Mouse (Mus musculus): ENCODE results near the gene Gm17657. TPM values are rescaled to one million over a fixed set of nuclear protein-coding genes. Genes with fewer than 3 reads are reported as not detected.
"Not testable (repeated sequence)": the region's sequence is repeated elsewhere in the genome, so short reads cannot be mapped to it uniquely, and the experiment has no call there.

The Gm17657 gene
- polyA plus RNA-seq, 1 experiment from 2014 or later, result not detected

- no peak for DNase-seq (ENCODE audit: low spot score)
- no peaks in the 10 kb centered on the region for H3K4me1 ChIP-seq (replicated peaks; ENCODE audit: control insufficient read depth, insufficient read depth, low read length)
- 77% methylated on average over 17 of the region's 17 CpGs for WGBS
- H3K36me3 ChIP-seq (ENCODE audit: control insufficient read depth, insufficient read depth, low read length), result no peaks in the 10 kb centered on the region
- no peak overlapping the region for H3K9ac ChIP-seq (ENCODE audit: low read length)
- ATAC-seq (replicated peaks; ENCODE audit: low FRiP score), result no peak
- no peaks in the 10 kb centered on the region for H3K9me3 ChIP-seq (ENCODE audit: control insufficient read depth, low read length)
- H3K27ac ChIP-seq (ENCODE audit: low read depth, low read length), result no peak overlapping the region
- H3K4me3 ChIP-seq (ENCODE audit: low read depth, low read length), result no peak overlapping the region
- H3K4me2 ChIP-seq (ENCODE audit: low read depth, low read length, severe bottlenecking), result no peak overlapping the region
- H3K27me3 ChIP-seq (ENCODE audit: control insufficient read depth, insufficient read depth, low read length), result no peaks in the 10 kb centered on the region
Measured at GRCm38 (mm10) chr17:29500802-29501469, 48.5 kb downstream of the Gm17657 start.

- 76% methylated on average over 7 of the region's 7 CpGs for WGBS
- 0 out of 2 replicates have a peak overlapping the region, but pooled peaks have one; percentile 41 for H3K27ac ChIP-seq (ENCODE audit: low read depth, low read length)
Measured at GRCm38 (mm10) chr17:29500243-29500740, 49.1 kb downstream of the Gm17657 start.

DNA sequence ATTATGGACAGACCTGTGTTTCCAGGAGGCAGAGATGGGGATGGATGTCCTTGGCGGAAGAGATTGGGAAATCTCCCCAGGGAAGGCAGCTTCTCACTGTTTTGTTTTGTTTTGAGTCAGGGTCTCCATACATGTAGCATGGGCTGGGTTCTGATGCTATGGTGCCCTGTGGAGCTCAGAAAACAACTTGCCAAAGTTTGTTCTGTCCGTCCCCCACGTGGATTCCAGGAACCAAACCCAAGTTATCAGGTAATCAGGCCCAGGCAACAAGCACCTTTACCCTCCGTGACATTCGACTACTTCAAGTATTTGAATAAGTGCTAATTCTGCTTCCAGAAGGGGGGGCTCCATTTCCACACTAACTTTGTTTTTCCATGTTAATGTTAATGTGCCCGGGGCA, 49.9 kb downstream of the Gm17657 start:
- no peak overlapping the region for H3K4me3 ChIP-seq (ENCODE audit: low read depth, low read length)
- no peak overlapping the region for H3K4me2 ChIP-seq (ENCODE audit: low read depth, low read length, severe bottlenecking)
- H3K9ac ChIP-seq (ENCODE audit: low read length), result no peak overlapping the region
- peaks cover 2% of the 10 kb centered on the region for H3K4me1 ChIP-seq (replicated peaks; ENCODE audit: control insufficient read depth, insufficient read depth, low read length)
- no peak overlapping the region for H3K27ac ChIP-seq (ENCODE audit: low read depth, low read length)
- H3K27me3 ChIP-seq (ENCODE audit: control insufficient read depth, insufficient read depth, low read length), result no peaks in the 10 kb centered on the region
- WGBS, result 86% methylated on average over 6 of the region's 6 CpGs
- no peaks in the 10 kb centered on the region for H3K9me3 ChIP-seq (ENCODE audit: control insufficient read depth, low read length)
- no peak for DNase-seq (ENCODE audit: low spot score)
- ATAC-seq (replicated peaks; ENCODE audit: low FRiP score), result no peak
- no peaks in the 10 kb centered on the region; the same call in 1 of the 2 replicates for H3K36me3 ChIP-seq (ENCODE audit: control insufficient read depth, insufficient read depth, low read length)

More at GRCm38 (mm10) chr17:29500243-29500740, 49.1 kb downstream of the Gm17657 start:
- ATAC-seq (replicated peaks; ENCODE audit: low FRiP score) (no peak), DNase-seq (ENCODE audit: low spot score) (no peak)
- Histone ChIP-seq H3K36me3 (ENCODE audit: control insufficient read depth, insufficient read depth, low read length) (no peaks in the 10 kb centered on the region), H3K4me3 (ENCODE audit: low read depth, low read length) (no peak overlapping the region), H3K4me2 (ENCODE audit: low read depth, low read length, severe bottlenecking) (no peak overlapping the region), H3K9me3 (ENCODE audit: control insufficient read depth, low read length) (no peaks in the 10 kb centered on the region), H3K9ac (ENCODE audit: low read length) (no peak overlapping the region), H3K27me3 (ENCODE audit: control insufficient read depth, insufficient read depth, low read length) (no peaks in the 10 kb centered on the region), H3K4me1 (replicated peaks; ENCODE audit: control insufficient read depth, insufficient read depth, low read length) (no peaks in the 10 kb centered on the region)

DNA sequence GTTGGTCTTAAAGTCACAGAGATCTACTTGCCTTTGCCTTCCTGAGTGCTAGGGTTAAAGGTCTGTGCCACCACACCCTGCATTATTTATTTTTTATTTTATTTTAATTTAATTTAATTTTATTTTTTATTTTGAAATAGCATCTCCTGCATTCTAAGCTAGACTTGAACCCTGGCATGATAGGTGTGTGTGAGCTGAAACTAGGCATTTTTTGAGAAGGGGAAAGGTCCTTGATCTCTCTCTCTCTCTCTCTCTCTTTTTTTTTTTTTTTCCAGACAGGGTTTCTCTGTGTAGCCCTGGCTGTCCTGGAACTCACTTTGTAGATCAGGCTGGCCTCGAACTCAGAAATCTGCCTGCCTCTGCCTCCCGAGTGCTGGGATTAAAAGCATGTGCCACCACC, 50.5 kb downstream of the Gm17657 start:
- not testable (repeated sequence) for DNase-seq (ENCODE audit: low spot score); H3K27me3 ChIP-seq (ENCODE audit: control insufficient read depth, insufficient read depth, low read length); H3K27ac ChIP-seq (ENCODE audit: low read depth, low read length); H3K9ac ChIP-seq (ENCODE audit: low read length); H3K36me3 ChIP-seq (ENCODE audit: control insufficient read depth, insufficient read depth, low read length); H3K9me3 ChIP-seq (ENCODE audit: control insufficient read depth, low read length); H3K4me3 ChIP-seq (ENCODE audit: low read depth, low read length); H3K4me1 ChIP-seq (replicated peaks; ENCODE audit: control insufficient read depth, insufficient read depth, low read length); H3K4me2 ChIP-seq (ENCODE audit: low read depth, low read length, severe bottlenecking); ATAC-seq (replicated peaks; ENCODE audit: low FRiP score)
- WGBS, result 59% methylated on average over 2 of the region's 2 CpGs

DNA sequence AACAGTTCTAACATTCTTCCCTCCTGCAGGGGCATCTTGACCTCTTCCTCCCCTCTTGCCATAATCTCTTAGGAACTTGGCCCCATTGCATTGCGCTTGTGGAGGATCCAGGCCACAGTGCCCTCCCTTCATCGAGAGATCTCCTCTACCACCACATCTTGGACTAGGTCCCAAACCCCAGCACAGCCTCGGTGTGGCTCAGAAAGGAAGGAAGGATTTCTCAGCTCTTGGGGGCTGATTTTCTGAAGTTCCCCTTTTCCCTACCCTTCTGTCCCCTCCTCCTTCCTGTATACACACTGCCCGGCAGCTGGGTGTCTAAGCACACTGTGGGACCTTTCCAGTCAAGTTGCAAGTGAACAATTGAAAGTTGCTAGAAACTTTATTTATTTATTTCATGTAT, 51.4 kb downstream of the Gm17657 start:
- no peak overlapping the region for H3K9ac ChIP-seq (ENCODE audit: low read length)
- no peaks in the 10 kb centered on the region for H3K27me3 ChIP-seq (ENCODE audit: control insufficient read depth, insufficient read depth, low read length)
- H3K4me1 ChIP-seq (replicated peaks; ENCODE audit: control insufficient read depth, insufficient read depth, low read length), result peaks cover 2% of the 10 kb centered on the region
- H3K36me3 ChIP-seq (ENCODE audit: control insufficient read depth, insufficient read depth, low read length), result peaks cover 5% of the 10 kb centered on the region; the same call in 1 of the 2 replicates
- no peak overlapping the region for H3K4me3 ChIP-seq (ENCODE audit: low read depth, low read length)
- ATAC-seq (replicated peaks; ENCODE audit: low FRiP score) (no peak), DNase-seq (ENCODE audit: low spot score) (no peak)
- H3K9me3 ChIP-seq (ENCODE audit: control insufficient read depth, low read length), result no peaks in the 10 kb centered on the region
- WGBS, result 77% methylated on average over 4 of the region's 4 CpGs
- H3K4me2 ChIP-seq (ENCODE audit: low read depth, low read length, severe bottlenecking), result no peak overlapping the region
- H3K27ac ChIP-seq (ENCODE audit: low read depth, low read length), result no peak overlapping the region

GRCm38 (mm10) chr17:29497481-29497880, 52.0 kb downstream of the Gm17657 start:
- H3K36me3 ChIP-seq (ENCODE audit: control insufficient read depth, insufficient read depth, low read length); H3K9me3 ChIP-seq (ENCODE audit: control insufficient read depth, low read length); H3K27me3 ChIP-seq (ENCODE audit: control insufficient read depth, insufficient read depth, low read length); H3K4me3 ChIP-seq (ENCODE audit: low read depth, low read length); H3K4me2 ChIP-seq (ENCODE audit: low read depth, low read length, severe bottlenecking); H3K4me1 ChIP-seq (replicated peaks; ENCODE audit: control insufficient read depth, insufficient read depth, low read length); H3K27ac ChIP-seq (ENCODE audit: low read depth, low read length); ATAC-seq (replicated peaks; ENCODE audit: low FRiP score); DNase-seq (ENCODE audit: low spot score); H3K9ac ChIP-seq (ENCODE audit: low read length): not testable (repeated sequence)
- WGBS, result 77% methylated on average over 1 of the region's 1 CpGs

DNA sequence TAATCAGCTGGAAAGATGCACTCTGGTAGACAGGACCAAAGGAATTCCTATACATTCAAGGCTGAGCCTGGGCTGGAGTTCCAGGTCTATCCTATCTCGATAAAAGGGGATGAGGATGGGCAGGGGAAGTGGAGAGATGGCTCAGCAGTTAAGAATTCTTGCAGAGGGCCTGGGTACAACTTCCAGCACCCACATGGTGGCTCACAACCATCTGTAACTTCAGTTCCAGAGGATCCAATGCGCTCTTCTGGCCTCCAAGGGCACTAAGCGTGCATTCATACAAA, 52.4 kb downstream of the Gm17657 start:
- Histone ChIP-seq H3K4me2 (ENCODE audit: low read depth, low read length, severe bottlenecking) (no peak overlapping the region), H3K9me3 (ENCODE audit: control insufficient read depth, low read length) (no peaks in the 10 kb centered on the region), H3K4me3 (ENCODE audit: low read depth, low read length) (no peak overlapping the region), H3K27me3 (ENCODE audit: control insufficient read depth, insufficient read depth, low read length) (no peaks in the 10 kb centered on the region), H3K36me3 (ENCODE audit: control insufficient read depth, insufficient read depth, low read length) (peaks cover 5% of the 10 kb centered on the region; the same call in 1 of the 2 replicates), H3K4me1 (replicated peaks; ENCODE audit: control insufficient read depth, insufficient read depth, low read length) (peaks cover 2% of the 10 kb centered on the region), H3K9ac (ENCODE audit: low read length) (no peak overlapping the region), H3K27ac (ENCODE audit: low read depth, low read length) (no peak overlapping the region)
- no peak for ATAC-seq (replicated peaks; ENCODE audit: low FRiP score)
- WGBS, result 85% methylated on average over 3 of the region's 3 CpGs
- no peak for DNase-seq (ENCODE audit: low spot score)

GRCm38 (mm10) chr17:29496211-29497070, 53.0 kb downstream of the Gm17657 start:
- Histone ChIP-seq H3K9ac (ENCODE audit: low read length) (no peak overlapping the region), H3K4me2 (ENCODE audit: low read depth, low read length, severe bottlenecking) (no peak overlapping the region), H3K4me1 (replicated peaks; ENCODE audit: control insufficient read depth, insufficient read depth, low read length) (peaks cover 2% of the 10 kb centered on the region), H3K27me3 (ENCODE audit: control insufficient read depth, insufficient read depth, low read length) (no peaks in the 10 kb centered on the region), H3K4me3 (ENCODE audit: low read depth, low read length) (no peak overlapping the region), H3K9me3 (ENCODE audit: control insufficient read depth, low read length) (no peaks in the 10 kb centered on the region), H3K36me3 (ENCODE audit: control insufficient read depth, insufficient read depth, low read length) (peaks cover 5% of the 10 kb centered on the region; the same call in 1 of the 2 replicates), H3K27ac (ENCODE audit: low read depth, low read length) (no peak overlapping the region)
- 81% methylated on average over 6 of the region's 6 CpGs for WGBS
- ATAC-seq (replicated peaks; ENCODE audit: low FRiP score) (no peak), DNase-seq (ENCODE audit: low spot score) (no peak)

All from forebrain, embryonic 11.5 days (tissue).